Mouse (Mus musculus): ENCODE measurements around the gene Wnt9a. TPM values are rescaled to one million over a fixed set of nuclear protein-coding genes. Genes with fewer than 3 reads are reported as not detected.
A peak's percentile ranks its signal among the peaks of the same experiment; 100 is the strongest.
"Not testable (repeated sequence)": the region's sequence is repeated elsewhere in the genome, so short reads cannot be mapped to it uniquely, and the experiment has no call there.

Wnt9a gene
- total RNA-seq (2021), result 1 to 10 TPM; 3.8 to 4.2 TPM
- long read RNA-seq, experiment 1, transcript Wnt9a-202 (4 exons, 3,318 nt), result major isoform, 7 of 12 reads
- long read RNA-seq, experiment 1, partial matches to known transcripts, result 0 of 12 reads
- long read RNA-seq, experiment 1, other reads (novel, unspliced or antisense), result 5 of 12 reads
- long read RNA-seq, experiment 2, partial matches to known transcripts, result 0 of 3 reads
- long read RNA-seq, experiment 2, other reads (novel, unspliced or antisense), result 3 of 3 reads

DNA sequence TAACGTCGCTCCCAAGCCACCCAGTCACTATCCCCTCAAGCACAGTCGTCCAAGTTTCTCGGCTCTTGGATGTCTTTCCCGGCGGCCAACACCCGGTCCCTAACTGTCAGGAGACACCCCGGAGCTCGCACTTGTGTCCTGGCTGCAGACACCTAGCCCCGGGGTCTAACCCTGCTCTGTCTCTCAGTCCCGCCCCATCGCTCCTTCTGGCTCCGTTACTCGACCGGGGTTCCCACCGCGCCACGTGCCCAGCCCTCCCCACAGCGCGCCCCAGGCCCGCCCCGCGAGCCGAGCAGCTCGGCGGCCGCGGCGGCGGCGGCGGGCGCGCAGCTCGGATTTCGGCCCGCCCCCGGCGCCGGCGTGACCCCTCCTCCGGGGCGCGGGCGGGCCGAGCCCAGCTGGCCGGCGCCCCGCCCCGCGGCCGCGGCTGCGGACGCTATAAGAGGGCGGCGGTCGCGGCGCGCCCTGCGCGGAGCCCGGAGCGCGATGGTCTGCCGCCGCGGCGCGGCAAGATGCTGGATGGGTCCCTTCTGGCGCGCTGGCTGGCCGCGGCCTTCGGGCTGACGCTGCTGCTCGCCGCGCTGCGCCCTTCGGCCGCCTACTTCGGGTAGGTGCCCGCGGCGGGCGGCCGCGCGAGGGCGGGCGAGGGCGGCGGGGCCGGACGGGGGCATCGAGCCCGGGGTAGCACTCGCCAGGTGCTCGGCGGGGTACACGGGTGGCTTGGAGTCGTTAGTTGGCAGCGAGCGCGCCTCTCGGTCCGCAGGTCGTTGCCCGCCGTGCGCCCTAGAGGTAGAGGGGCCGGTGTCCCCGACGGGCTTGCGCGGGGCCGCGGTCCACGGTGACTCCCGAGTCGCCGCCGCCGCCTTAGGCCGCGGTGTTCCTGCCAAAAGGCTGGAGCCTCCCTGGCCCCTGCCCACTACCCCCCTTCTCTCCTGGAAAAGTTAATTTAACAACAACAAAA, at the start of gene Wnt9a:
TSS of gene Wnt9a (plus strand) at position 468 of the 961 bp plus-strand sequence.
- DNase-seq, result peak; percentile 78 to 79

DNA sequence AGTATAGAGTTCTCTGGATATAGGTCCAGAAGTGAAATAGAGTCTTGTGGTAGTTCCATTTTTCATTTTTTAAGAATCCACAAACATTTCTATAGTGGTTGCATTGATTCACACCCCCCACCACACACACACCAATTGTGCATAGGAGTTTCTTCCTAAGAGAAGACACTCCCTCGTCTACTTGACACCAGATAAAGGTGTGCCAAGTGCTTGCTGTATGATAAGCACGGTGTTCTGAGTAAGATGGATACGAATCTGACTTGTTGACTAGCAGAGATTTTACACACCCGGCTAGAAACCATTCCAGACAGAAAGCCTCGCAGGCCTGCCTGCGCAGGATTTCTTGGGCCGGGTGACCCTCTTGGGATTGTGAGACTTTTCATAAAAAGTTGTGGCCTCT, 47.1 kb upstream of the Wnt9a start:
- no peak for DNase-seq

DNA sequence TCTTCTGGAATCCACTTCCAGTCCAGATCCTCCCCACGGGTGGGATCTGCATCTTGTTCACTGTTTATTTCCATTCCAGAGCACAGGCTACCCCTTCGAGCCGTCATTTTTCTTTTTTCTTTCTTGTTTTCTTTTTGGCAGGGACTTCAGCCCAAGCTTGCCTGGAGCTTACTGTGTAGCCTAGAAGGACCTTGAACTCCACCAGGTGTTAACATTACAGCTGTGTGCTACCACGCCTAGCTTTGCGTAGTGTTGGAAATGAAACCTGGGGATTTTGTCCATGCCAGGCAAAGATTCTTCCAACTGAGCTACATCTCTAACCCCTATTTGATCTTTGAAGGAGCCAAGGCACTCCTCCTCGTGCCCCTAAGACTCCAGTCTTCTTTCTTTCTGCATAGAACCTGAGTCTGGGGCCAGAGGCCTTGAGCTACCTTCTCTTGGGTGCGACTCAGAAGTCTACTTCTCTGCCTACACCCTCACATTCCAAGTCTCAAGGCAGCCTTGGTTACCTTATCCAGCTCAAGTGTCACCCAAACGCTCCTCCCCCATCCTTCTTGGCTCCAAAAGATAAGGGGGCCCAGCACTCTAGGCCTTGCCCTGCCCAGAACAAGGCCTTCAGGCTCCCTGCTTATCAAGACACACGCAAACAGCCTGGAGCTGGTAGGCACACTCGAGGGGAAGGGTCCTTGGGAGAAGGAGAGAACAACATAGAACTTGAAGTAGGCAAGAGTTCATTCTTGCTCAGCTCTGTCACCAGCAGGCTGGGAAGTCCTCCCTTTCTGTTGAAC, 45.8 kb upstream of the Wnt9a start:
- no peak for DNase-seq

DNA sequence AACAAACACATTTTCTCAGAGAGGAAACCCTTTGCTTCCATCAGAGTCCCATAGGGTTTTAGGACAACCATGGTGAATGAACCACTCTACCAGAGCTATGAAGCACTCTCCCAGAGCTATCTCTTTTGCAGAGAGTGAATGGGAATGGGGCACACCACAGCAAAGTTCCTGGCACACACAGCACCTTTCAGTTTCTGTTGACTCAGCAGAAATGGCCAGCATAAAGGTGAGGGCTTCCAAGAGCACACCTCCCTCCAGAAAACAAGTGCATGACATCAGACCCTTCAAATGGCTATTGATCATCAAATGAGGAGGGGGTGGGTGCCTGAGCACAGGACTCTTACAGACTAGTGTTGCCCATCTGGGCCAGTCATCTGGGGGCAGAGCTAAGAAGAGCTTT, 44.4 kb upstream of the Wnt9a start:
- DNase-seq, result no peak

DNA sequence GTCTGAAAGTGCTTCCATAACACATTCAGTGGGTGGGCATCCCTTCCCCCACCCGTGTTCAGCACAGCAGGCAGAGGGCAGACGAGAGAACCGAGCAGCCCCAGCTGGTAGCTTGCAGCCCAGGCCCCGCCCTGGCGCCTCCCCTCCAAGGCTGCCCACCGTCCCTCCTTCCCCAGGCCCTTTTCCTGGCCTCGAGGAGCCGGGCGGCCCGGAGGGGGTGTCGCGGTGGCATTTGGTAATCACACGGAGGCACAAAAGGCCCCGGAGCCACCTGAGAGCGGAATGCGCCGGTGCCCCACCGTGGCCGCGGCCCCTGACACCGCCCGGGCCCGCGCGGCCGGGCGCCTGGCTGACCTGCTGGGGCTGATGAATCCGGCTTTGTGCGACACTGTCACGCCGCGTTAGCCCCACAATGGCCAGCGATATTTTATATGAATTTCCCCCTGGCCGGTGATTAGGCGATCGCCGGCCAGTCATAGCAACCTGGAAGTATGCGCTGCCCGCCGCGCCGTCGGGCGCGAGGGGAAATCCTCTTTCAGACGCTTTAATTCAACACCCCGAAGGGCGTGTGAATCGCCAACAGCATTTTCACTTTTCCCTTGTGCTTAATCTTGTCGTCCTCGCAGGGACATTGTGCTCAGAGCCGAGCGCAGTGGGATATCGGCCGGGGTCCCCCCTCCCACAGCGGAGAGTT, 42.7 kb upstream of the Wnt9a start:
- DNase-seq, result peak; percentile 5 to 20

DNA sequence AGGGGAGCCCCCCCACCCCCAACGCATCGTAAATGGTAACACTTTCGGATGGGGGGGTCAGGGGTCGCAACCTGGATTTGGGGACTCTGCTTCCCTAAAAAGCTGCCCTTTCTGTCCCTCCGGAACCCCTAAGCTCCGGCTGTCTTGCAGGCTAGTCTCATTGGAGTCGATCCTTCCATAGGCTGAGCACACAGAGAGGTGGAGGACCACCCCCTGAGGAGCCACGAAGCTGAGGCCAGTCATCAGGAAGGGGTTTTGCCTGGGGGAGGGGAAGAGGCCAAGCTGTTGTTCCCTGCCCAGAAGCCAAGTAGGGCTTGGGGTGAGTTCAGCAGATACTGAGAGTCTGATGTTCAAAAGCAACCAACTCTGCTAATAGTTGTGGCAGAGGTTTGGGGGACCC, 42.1 kb upstream of the Wnt9a start:
- no peak for DNase-seq

DNA sequence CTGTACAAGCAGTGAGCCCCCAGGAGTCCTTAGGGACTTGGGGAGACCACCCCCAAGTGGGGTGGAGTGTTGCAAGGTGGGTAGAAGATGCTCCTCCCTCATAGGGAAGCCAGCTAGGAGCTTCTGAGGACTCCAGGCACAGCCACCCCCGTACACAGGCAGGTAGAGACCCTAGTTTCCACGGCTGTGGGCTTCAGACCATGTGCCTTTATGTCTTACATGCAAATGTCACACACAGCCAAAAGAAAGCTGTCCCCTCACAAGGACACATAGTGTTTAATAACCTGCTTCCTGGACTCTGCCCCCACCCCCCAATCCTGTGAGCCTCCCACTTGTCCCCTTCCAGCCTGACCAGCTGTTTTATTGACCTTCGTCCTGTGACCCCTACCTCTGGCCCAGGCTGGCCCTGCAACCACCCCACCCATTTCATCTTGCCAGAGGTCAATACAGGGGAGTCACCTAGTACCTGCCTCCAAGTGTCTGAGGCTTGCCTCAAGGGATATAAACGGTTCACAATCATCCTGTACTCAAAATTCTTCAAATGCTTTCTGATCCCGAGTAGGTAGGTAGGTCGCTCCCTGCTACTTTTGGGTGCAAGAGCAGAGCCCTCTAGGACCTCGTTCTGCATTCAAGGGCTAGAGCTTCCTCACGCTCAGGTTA, 41.4 kb upstream of the Wnt9a start:
- no peak for DNase-seq

DNA sequence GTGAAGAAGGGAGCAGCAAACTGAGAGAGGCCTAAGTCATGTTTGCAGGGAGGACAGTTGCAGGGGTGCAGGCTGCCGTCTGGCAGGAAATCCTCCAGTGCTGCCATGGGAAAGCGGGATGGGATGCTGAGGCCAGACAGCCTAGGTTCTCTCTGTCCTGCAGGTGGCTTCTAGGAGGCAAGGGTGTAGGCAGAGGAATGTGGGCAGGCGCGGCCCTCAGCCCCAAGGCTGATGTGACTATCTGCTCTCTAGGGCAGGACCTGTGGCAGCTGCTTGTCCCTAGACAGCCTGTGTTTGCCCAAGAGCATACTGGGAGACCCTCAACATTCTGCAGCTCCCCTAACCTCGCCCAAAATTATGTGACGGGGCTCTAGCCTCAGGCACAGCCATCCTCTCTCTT, 40.0 kb upstream of the Wnt9a start:
- DNase-seq, result no peak

DNA sequence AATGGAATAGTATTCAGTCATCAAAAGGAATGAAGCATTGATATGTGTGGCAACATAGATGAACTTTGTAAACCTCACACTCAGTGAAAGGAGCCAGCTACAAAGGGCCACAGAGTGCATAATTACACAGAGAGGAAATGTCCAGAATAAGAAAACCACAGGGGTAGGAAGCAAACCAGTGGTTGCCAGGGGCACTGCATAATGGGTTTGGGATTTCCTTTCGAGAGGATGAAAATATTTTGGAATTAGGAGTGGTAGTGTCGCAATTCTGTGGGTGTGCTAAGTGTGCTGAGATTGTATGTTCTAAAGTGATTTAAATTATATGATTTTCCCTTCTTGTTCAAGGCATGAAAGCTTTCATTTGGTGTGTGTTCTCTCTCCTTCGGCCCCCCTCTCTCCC, 32.5 kb upstream of the Wnt9a start:
- no peak for DNase-seq

DNA sequence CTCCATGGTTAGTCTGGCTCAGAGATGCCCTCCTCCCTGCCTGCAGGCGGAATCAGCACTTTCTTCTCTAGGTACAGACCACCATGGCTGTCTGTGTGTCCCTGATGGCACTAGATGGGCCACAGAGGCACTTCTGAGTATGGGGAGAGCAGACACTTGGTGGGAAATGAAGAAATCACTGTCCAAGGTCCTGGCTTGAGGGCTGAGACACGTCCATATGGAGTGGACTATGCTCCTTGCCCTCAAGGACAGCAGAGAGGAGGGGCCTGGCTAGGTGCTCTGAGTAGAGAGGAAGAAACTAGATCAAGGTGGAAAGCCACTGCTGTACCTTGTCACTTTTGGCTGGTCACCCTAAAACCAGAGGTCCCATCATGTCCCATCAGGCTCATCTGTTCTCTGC, 29.9 kb upstream of the Wnt9a start:
- no peak for DNase-seq

DNA sequence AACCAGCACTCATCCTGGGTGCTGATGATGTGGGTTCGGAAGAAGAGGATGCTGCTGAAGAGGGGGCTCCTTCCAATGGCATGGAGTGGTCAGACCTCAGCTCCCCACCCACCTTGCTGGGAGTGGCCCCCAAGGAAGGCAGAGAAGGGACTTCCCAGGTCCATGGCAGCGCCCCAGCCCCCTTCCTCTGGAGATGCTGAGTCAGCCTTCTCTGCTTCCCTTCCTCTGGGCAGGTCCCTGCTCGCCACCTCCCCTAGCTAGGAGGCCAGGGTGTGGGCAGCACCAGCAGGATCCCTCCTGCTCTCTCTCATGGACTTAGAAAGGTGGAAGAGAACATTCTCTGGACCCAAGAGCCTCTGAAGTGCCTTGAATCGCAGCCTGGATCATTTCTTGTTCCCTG, 28.7 kb upstream of the Wnt9a start:
- no peak for DNase-seq

DNA sequence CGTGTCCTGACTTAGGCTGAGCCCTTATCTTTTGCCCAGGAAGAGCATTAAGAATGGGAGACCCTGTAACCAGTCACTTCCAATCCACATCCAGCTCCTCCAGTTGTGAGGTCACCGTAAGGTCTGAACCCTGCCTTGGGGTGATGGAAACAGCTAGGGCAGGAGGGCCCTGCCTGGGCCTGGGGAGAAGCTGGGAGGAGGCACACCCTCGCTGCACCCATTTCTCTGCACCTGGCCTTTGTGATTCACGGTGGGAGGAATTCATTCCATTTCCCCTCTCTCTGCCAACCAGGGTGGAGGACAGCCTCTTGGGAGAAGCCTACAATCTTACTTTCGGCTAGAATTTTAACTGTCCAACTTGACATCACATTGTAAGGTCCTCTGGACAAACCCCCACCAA, 24.6 kb upstream of the Wnt9a start:
- DNase-seq, result no peak

DNA sequence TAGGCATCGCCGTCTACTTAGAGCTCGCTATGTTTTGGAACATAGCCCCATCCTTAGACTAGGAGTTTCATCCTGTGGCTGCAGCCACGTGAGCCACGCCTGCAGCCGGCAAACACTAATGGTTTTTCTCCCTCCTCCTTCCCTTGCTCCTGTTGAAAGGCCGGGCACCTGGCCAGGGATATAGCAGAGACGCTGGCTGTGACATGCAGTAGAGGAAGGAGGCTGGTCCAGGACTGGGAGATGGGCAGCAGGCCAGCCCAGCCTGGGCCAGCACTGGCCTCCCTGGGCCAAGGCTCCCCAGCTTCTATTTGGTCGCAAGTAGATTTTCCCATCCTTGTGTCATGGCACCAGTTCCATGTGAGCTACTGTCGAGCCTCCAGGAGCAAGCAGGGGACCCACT, 23.8 kb upstream of the Wnt9a start:
- DNase-seq, result peak; percentile 77 to 79

DNA sequence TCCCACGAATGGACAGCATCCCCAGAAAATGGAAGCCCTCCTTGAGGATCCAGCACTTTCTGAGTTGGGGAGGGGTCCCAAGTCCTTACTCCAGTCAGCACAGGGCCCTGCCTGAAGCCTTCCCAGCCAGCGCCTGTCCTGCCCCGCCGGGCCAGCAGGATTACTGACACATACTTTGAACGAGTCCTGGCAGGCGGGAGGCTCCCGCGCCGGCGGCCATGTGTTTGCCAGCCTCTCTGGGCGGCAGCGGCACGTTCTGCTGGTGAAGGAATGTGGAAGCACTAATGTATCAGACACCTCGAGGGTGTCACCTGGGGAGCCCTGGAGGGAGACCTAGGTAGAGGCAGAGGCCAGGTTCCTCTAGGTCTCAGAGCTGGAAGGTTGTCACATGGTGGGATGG, 22.6 kb upstream of the Wnt9a start:
- no peak for DNase-seq

DNA sequence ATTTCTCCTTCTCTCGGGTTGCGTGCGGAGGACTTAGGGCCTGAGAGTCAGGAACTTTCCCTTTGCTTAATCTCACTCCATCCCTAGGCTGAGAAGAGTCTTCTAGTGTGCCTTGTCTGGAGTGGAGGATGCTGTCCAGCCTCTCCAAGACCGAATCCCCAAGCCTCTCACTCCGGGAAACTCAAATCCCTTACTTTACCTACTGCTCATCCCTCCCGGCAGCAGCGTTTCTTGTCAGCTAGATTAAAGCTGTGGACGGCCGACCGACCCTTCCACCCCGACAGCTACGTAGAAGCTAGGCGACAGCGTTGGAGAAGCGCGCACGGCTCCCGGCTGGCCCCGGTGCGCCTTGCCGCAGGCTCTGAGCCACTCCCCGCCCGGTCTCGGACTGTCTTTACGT, 17.0 kb upstream of the Wnt9a start:
- no peak for DNase-seq

DNA sequence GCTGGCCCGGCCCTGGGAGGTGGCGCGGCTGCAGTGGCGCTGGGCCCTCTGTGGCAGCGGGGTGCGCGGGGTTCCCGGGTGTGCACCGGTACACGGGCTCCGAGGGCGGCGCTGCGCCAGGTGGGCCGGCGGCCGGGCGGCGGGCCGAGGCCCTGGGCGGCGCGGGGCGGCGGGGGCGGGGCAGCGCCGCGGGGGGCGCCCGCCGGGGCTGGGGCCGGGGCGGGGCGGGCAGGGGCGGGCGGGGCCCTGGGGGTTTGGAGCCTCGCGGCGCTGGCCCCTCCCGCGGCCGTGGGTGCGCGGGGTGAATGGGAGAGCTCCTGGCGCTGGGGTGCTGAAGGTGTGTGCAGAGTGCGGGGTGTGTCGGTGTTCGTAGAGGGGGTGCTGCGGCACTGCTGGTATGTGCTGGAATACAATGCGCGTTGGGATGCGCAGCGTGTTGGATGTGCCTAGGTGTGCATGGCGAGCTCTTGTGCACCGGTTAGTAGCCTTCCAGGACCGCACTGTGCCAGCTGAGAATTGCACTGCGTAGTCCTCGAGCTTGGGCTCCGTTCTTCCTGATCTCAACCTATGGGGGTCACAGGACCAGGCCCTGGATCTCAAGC, 15.9 kb upstream of the Wnt9a start, which contains the start of gene Wnt3a:
TSS of gene Wnt3a (minus strand) at position 51 of the 602 bp plus-strand sequence.
- no peak for DNase-seq

DNA sequence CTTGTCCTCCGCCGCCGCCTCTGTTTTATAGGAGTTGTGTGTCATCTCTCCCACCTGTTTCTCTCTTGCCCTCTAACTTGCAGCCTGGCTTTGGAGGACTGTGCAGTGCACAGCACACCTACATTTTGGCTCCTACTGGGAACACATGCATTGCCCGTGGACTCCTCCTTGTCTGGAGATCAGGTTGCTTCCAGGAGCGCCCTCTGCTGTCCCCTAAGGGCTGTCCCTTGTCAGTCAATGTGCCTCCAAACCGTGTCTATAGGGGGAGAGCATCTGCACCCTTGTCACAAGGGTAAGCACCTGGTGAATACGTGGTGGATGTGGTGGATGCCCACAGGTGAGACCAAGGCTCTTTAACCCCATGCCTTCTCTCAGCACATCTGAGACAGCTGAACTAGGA, 13.1 kb upstream of the Wnt9a start:
- DNase-seq, result peak; percentile 48 to 71

DNA sequence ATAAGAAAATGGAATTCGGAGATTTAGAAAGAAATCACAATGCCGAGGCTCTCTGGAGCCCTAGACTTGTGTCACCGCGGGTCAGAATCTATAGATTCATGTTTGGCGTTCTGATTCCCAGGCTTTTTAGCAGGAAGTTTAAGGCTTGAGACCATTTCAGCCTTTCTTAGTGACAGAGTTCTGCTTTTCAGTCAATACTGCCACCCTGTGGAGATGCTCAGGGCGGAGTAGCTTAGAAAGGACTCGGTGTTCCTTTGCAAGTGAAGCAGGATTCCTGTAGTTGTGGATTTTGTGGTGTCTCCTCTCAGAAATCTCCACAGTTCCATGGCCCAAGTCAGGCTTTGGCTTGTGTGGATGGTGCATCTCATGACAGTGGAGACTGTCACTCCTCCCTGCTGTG, 8.8 kb upstream of the Wnt9a start:
- DNase-seq, result peak in 1 of 2 experiments; percentile 59

DNA sequence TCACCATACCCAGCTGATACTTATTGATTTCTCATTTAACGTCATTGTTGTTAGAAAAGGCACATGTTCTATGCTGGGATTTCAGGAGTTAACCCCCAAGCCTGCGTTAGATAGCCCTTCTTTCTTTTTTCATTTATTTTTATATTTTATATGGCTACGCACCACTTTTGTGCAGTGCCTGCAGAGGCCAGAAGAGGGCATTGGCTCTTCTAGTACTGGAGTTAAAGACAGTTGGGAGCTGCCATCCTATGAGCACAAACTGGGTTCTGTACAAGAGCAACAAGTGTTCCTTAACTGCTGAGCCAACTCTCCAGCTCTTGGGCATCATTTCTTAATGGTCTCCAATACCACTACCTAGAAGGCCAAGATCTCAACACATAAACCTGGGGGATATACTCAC, 6.5 kb upstream of the Wnt9a start:
- peak in 1 of 2 experiments; percentile 54 for DNase-seq

DNA sequence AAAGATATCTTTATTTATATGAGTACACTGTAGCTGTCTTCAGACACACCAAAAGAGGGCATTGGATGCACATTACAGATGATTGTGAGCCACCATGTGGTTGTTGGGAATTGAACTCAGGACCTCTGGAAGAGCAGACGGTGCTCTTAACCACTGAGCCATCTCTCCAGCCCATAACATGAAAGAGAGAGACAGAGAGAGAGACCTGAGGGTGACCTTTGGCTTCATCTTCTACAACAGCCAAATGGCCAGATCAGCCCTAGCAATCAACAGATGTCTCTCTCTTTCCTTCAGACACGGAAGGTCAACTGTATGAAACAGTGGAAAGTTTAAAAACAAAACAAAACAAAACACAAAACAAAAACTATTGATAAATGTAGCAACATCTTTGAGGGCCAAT, 5.7 kb upstream of the Wnt9a start:
- DNase-seq, result not testable (repeated sequence)

Data from heart, adult 18-20 months (tissue).